Mouse (Mus musculus): Measurements from ENCODE around the gene Cd24a.

Gene Cd24a

DNA sequence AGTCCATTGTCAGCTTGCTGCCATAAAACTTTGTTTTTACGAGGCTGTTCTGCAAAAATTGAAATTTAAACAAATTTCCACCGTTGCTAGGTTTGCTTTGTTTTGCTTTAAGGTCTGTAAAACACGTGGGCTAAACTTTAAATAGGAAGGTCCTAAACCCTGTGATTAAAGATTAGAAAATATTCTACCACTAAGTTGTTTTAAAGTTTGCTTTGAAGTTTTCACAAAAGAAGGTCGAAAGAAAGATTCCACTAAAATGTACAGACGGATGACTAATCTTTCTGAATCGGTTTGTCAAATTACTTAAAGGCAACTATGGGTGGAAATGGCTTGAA lies at the start of gene Cd24a:
Gene Cd24a (plus strand): TSS at position 288 of the 335 bp plus-strand sequence.
- DNase-seq (ENCODE audit: low spot score), result no peak

DNA sequence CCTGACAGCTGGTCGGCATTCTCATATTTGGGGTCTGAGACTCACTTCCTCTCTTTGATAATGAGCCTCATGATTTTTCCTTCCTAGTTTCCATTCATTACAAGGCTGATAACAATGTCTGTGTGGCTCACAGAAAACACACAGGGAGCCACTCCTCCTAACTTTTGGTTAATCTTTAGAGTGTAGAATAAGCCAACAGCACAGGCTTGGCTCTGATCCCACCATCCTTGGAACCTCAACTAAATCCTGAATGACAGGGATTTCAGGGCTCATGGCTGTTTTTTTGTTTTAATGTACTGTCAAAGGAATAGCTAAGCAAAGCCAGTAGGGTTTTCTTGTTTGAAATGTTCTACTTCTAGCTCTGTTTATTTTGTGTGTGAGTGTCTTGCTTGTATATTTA lies 43.7 kb upstream of the Cd24a start:
- DNase-seq (ENCODE audit: low spot score), result no peak

DNA sequence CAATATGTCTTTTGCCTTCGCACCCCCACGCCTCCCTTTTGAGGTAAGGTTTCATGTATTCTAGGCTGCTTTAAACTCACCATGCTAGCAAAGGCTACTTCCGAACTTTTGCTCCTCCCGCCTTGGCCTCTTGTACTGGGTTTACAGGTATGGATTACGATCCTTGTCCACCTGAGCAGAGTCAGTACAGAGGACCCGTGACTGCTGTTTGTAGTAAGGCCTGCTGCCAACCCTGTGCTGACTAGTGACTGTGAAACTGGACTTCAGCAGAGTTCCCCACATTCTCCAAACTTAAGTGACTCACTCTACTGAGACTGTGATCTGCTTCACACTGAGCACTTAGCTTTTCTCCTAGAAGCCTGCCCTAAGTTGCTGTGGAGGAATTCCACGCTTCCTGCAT lies 40.4 kb upstream of the Cd24a start:
- no peak for DNase-seq (ENCODE audit: low spot score)

DNA sequence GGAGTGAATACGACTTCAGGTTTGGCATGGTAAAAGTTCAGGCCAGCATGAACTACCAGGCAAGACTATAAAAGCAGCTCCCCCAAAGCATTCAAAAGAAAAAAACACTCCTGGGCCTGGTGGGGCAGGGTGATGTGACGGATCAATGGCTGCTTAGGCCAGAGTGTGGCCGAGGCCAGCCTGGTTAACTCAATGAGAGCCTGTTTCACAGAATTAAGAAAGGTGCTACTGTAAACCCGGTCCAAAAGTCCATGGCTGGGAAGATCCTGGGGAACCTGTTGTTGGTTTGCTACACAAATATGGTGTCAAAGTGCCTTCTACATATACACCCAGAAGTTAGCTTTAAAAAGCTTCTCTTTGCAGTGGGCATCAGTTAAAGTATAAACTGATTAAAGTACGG lies 39.3 kb upstream of the Cd24a start:
- DNase-seq (ENCODE audit: low spot score), result no peak

DNA sequence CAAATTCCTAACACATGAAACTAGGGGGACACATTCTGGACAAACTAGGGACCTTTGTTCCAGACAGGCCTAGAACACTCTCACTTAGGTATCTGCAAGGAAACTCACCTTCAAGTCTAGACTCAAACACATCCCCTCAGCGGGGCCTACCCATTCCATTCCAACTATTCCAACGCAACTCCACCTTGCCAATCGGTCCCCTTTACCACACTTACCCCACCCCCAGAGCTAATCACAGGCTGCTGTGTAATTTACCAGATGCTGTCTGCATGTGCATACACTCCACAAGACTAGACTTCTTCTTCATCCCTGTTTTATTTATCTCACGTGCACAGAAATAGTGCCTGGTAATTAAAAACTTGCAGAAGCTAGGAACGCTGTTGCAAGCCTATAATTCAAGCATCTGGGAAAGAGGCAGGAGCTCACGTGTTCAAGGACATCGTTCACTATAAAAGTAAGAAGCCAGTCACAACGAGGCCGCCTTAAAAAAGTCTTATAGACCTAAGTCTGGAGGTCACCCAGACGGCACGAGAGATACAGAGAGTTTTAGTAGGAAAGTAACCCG lies 38.3 kb upstream of the Cd24a start:
- peak; percentile 5 for DNase-seq (ENCODE audit: low spot score)

DNA sequence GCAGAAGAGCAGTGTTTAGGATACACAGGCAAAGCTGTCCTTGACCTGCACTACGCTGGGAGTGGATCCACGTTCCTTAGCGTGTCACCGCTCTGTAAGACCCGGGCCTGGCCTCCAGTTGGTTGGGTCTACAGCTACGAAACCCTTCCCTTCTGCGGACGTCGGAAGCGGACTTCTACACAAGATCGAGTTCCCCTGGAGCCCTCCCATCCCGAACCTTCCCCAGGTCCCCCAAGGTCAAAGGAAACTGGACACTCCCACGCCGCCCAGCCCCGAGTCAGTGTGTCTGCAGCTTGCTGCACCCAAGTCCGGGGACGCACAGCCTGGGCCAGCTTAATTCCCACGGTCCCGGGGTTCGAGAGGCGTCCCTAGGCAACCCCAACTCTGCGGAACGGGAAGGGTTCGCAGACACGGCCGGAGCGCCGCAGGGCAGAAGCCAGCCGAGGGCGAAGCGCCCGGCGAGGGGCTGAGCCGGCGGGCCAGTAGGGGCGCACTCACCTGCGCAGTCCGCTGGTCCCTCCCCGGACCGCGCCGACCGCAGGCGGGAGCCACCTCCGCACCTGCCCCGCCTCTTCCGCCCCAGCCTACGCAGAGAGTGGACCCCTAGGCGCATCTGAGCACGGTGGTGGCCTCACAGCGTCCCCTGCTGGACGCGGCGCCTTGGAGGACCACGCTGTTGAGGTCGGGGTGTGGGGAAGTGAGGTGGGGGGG lies 37.5 kb upstream of the Cd24a start, which contains the start of gene 1700021F05Rik:
Gene 1700021F05Rik (minus strand): TSS at position 553 of the 711 bp plus-strand sequence.
- DNase-seq (ENCODE audit: low spot score), result peak; percentile 94

DNA sequence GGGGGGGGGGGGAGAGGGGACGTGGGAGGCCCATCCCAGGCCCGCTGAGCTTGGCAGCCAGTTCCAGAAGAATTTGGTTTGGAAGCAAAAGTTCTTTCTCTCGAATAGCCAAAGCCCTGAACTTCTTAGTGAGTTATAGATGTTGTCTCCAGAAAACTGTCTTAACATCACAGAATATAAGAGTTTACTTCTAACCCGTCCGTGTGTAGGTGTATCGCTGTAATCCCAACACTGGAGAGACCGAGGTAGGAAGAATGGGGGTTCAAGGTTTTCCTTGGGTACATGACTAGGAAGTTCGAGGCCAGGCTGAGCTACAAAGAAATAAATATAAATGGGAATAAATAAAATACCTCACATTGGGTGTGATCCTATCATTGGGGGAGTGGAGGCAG lies 36.9 kb upstream of the Cd24a start:
- no peak for DNase-seq (ENCODE audit: low spot score)

DNA sequence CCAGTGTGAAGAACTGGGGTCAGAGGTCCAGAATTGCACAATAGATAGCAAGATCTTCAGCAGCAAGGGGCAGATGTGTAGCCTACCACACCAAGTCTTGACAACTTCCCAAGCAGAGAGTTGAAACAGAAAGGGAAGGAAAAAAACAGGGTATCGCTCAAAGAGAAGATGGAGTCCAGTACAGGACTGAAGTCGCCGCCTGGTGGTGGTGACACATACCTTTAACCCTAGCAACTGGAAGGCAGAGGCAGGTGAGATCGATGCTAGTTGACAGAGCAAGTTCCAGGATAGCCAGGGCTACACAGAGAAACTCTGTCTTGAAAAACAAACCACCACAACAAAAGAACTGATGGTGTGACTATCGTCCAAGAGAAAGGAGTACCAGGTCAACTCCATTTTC lies 28.7 kb upstream of the Cd24a start:
- DNase-seq (ENCODE audit: low spot score), result peak; percentile 33

DNA sequence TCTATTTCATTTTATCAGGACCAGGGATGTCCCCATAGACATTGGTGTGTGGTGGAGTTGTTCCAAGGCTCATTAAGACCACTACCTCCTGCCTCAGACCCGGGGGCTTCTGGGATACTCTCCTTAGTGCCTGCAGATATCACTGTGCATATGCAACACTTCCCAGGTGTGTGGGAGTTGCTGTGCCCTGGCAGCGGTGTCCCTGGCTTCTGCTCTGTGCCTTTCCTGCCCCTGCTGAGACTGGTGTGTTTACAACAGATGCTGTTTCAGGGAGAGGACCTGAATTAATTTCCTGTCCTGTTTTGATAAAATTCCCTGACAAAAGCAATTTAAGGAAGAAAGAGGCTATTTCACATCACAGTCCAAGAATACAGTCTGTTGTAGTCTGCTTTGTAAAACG lies 27.2 kb upstream of the Cd24a start:
- DNase-seq (ENCODE audit: low spot score), result no peak

DNA sequence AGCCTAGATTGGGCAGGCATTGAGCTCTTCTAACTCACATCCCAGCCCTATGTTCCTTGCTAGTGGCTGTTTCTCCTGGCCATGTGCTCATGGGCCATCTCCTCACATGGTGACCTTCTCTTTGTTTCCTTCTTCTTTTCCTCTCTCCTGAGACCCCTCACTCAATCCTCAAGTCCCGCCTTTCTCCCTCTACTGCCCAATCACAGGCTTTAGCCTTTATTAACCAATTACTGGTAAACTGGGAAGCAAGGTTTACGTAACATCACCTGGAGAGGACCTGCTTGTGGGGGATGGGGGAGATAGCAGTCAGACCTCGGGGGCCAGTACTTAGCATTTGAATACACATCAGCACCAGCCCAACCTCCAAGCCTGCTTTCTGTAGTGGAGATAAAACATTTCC lies 26.7 kb upstream of the Cd24a start:
- DNase-seq (ENCODE audit: low spot score), result no peak

DNA sequence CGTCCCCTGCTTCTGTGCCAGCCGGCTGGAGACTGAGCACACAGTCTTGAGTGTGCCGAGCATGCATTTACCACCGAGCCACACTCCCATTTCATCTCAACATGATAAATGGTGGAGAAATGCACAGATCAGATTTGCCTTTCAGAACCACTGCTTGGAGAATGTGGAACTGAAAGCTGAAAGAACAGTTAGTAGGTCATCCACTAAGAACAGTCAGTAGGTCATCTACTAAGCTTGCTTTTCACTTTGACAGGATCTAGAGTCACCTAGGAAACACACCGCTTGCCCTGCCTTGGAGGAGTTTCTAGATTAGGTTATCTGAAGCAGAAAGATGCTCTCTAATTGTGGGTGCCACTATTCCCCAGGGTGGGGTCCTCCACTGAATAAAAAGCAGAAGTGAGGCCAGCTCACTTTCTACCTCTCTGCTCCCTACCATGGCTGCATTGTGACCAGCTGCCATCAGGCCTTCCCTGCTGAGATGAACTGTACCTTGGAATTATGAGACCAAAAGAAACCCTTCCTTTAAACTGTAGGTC lies 20.4 kb upstream of the Cd24a start:
- DNase-seq (ENCODE audit: low spot score), result no peak

DNA sequence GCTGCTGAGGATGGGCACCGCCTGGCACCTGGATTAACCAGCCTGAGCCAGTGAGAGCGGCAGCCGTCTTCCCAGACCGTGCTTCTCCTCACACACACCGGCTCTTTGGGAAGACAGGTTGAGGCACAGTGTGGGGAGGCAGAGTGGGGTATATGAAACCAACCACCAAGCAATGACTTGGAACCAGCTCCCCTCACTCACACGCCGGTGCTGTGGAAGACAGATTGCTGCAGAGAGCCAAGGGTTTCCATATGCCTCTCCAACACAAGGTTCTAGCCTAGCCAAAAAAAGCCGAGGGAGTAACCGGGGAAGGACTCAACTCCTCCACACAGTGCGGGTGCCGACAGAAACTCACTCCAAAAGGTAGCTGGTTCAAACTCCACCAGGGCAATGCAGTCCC lies 18.8 kb upstream of the Cd24a start:
- no peak for DNase-seq (ENCODE audit: low spot score)

DNA sequence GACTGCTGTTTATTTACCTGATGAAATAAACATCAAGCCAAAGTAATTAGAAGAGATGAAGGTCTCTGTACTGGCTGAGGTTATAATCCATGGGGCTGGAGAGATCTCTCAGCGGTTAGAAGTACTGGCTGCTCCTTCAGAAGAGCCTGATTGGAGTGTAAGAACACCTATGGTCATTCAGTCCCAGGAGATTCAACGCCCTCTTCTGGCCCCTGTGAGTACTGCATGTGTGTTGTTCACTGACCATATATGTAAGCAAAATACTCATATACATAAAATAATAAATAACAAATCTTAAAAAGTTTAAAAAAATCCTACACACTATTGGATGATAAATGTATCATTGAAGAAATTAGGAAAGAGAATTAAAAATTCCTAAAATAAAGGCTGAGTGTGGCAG lies 17.3 kb upstream of the Cd24a start:
- DNase-seq (ENCODE audit: low spot score), result no peak

DNA sequence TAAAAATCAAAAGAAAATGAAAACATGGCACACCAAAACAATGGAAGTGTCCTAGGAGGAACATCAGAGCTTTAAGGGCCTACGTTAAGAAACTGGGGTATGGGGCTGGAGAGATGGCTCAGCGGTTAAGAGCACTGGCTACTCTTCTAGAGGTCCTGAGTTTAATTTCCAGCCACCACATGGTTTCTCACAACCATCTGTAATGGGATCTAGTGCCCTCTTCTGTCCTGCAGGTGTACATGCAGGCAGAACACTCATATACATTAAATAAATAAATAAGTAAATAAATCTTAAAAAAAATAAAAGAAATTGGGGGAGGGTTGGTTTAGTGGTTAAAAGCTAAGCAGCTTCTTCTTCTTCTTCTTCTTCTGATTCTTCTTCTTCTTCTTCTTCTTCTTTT lies 16.8 kb upstream of the Cd24a start:
- DNase-seq (ENCODE audit: low spot score), result no peak

DNA sequence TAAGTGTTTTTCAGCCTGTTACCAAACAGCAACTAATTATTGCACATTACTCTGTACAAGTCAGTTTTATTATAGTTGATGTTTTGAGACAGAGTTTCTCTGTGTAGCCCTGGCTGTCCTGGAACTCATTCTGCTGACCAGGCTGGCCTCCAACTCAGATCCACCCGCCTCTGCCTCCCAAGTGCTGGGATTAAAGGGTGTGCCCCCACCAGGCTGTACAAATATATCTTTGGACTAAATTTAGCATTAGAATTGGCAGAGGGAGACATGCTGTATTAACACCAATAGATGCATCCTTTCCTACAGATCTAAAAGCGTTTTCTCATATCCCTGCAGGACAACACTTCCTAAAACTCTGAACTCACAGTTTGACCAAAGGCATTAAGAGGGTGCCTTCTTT lies 3.7 kb upstream of the Cd24a start:
- no peak for DNase-seq (ENCODE audit: low spot score)

DNA sequence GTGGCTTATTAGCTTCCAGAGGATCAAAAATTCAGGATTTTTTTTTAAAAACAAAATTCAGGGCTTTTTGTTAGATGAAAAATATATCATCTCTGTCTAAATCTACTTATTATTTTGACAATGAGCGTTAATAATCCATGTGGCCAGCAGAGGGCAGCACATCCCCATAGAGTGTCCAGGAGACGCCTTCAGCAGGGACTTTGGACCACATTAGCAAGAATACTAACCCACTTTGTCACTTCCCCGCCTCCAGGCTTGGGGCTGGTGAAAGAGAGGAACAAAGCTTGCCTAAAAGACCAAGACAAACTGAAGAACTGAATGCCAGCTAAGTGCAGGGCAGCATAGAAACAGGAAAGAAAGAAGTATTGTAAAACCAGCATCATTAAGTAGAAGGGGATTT lies 3.1 kb upstream of the Cd24a start:
- peak; percentile 94 for DNase-seq (ENCODE audit: low spot score)

DNA sequence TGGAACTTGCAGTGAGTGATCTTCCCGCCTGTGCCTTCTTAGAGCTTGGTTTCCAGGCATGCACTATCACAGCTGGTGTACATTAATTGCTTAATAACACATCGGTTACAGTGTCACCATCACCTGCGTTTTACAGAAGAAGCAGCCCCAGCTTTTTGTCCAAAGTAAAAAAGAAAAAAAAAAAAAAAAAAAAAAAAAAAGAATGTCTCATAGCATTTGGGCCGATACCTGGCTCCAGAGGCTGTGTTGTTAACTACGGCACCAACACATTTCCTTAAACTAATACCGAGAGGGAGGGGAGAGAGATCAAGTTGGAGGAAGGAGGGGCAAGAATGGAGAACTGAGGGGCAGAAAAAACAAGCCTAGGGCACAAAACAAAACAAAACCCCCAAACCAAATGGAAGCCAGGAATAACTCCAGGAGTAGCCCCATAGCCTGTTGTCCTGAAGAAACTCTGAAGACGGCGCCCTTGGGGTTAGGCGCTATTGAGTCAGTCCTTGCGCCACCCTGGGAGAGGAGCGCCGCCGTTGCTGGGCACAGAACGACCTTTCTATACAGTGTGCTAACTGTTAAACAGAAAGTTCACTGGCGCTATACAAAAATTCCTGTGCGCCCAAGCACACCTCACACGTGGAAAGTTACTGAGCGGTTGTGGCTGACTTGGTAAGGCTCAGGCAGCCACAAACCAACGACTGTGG lies 636 bp upstream of the Cd24a start:
- peak; percentile 76 for DNase-seq (ENCODE audit: low spot score)

DNA sequence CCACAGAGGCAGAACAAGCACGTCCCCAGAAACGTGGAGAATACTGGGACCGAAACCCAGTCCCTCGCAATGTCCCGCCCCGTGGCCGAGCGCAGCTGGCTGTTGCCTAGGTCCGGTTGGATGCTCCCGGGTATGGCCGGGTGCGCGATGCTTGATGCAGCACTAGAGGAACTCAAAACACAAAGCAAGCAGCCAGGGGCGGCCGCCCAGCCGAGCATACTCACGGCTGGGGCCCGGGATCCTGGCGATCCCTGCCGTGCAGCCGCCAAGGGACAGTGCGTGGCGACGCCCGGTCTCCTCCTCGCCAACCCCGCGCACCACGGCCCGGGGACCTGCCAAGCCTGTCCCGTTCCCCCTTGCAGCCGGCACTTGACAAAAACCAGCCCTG lies 276 bp downstream of the Cd24a start:
- DNase-seq (ENCODE audit: low spot score), result peak; percentile 80

DNA sequence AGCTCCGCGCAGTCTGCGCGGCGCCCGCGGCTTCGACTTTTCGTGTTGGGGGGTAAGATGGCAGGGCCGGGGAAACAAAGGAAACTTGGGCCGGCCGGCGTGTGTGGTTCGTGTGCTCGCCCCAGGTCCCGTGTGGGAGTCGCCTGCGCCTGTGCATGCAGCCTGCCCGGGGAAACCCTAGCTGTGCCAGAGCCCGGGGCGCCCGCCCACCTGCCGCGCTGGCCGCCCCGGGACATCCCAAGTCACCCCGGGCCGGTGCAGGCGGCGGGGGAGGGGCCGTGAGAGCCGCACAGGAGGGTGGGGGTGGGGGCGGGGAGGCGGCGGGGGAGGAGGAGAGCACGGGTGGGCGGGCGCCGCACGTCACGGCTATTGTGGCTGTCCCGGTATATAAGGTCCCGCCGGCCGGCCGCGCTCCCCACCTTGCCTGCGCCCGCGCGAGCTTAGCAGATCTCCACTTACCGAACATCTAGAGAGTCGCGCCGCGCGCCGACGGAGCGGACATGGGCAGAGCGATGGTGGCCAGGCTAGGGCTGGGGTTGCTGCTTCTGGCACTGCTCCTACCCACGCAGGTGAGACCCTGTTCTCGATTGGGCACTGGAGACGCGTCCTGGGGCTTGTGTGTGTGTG lies 783 bp downstream of the Cd24a start:
- DNase-seq (ENCODE audit: low spot score), result peak; percentile 89

DNA sequence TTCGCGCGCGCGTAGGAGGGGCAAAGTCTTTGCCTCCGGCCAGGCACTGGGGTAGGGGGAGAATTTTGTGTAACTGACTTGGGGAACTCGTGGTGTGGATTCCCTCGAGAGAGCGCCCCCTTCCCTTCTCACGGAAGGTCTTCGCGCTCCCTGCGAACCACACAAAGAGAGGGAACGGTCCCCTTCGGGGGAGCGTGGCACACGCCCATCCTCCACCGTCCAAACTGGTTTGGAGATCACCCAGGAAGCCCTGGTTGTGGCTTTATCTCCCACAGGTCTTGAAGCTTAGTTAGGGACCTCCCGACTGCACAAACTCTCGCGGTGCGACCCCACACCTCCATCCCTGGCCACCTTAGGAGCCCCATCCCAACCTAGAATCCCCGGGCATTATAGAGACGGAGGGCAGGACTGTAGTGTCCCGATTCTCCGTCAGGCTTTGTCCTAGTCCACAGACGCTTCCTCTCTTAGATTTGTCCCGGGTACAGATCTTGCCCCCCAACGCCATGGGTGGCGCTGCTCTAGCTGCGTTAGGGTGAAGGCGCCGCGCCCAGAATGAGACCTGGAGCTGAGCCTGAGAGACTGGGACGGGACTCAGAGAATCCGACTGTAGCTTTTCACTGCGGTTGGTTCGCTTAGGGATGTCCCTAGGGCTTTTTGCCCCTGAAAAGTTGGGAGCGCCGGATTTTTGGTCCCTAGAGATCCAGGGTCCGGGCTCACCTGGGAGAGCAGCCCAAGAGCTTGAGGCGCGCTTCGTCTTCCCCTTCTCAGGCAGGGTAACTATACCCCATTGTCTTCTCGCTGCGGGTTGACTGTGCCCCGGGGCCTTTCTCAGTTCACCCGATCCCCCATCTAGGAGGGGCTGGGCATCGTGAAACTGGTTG lies 1.5 kb downstream of the Cd24a start:
- peak; percentile 77 for DNase-seq (ENCODE audit: low spot score)

DNA sequence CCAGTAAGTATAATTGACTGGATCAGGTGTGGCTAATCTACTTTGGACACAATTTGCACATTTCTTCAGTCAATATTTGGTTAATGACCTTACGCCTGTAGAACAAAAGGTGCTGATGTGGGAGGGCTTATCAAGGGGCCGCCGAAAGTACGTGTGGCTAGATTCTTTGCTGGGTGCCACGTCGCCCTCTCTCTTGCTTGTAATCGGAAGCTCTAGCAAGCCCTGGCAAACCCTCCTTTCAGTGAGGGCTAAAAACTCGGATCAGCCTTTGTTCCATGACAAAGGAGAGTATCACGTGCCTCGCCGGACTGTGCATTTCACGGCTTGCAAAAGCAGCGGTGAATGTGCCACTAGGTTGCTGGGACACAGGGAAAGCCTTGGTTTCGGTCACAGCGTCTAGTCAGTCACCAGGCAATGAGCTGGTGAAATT lies 2.6 kb downstream of the Cd24a start:
- peak; percentile 95 for DNase-seq (ENCODE audit: low spot score)

DNA sequence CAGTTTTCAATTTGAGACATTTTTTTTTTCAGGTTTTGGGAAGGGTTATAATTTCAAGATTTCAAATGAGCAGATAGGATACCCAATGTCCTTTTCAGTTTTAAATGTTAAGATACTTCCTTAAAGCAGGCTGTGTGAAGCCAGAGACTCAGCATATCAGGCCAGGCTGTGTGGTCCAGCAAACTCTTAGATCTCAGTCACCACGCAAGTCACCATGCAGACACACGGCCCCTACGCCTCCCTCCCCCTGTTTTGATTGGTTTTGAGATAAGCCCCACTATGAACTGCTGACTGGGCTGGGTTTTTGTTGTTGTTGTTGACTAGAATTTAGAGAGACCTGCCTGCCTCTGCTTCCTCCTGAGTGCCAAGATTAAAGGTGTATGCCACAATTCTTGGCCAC lies 3.2 kb downstream of the Cd24a start:
- DNase-seq (ENCODE audit: low spot score), result no peak
